Comparison of ENCODE assay signal across 30 mouse cellular contexts in the genomic region with DNA sequence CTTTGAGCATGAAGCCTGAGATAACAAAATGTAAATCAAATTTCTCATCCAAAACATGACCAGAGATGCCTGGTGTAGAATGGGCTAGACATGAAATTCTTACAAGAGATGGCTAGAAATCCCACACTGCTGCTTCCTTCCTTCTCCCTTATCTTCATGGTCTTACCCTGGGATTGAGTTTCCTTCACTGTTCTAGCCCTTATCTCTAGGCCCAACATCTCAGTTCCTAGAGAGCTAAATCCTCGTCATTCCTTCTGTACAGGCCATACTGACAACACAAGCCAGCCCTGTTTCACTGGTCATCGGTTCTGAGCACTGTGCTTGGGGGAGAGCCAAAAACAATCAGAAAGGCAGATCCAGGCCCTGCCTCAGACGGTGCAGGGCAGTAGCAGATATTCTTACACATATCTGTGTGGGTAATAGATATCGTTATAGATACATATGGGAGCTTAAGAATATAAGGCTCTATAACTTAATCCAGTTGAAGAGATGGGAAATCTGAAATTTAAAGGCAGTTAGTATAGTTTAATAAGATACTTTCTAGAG. TPM values are rescaled to one million over a fixed set of nuclear protein-coding genes. Genes with fewer than 3 reads are reported as not detected.
DNase-seq lines count a peak whose midpoint lies in the region; ATAC-seq and TF ChIP-seq lines count a peak whose summit lies in the region.
"Not testable (repeated sequence)": the region's sequence is repeated elsewhere in the genome, so short reads cannot be mapped to it uniquely, and the experiment has no call there.
"Had no signal": no experiment of that assay in that cellular context is flagged by ENCODE, and none has a peak within 500 bp of the region (broad histone marks: within the 10 kb centered on the region; RNA-seq: fewer than 3 reads in every experiment).

No protein-coding gene starts in this region.

- H3K9ac ChIP-seq in kidney, embryonic 15.5 days; liver, embryonic 12.5 days; liver, embryonic 15.5 days: not testable (repeated sequence)

- ATAC-seq in G1E (ENCODE audit: extremely low read depth, insufficient number of reproducible peaks, low FRiP score, poor library complexity, severe bottlenecking) = peak; percentile 75
- peak; percentile 55; the same call in 1 of the 2 replicates for ATAC-seq in erythroblast, adult 5-6 weeks (replicated peaks; ENCODE audit: low FRiP score, poor library complexity, severe bottlenecking)
- not testable (repeated sequence) for ATAC-seq in kidney, embryonic 15.5 days (replicated peaks; ENCODE audit: low FRiP score)
- ATAC-seq in liver, embryonic 12.5 days = peak; percentile 67
- ATAC-seq in liver, embryonic 15.5 days (ENCODE audit: insufficient read depth) = peak; percentile 25; the same call in 1 of the 2 replicates
- peak; percentile 78 for ATAC-seq in megakaryocyte-erythroid progenitor cell, adult 5-6 weeks (replicated peaks; ENCODE audit: low FRiP score, low TSS enrichment, poor library complexity, severe bottlenecking)

- TF ChIP-seq CTCF in G1E (IDR thresholded peaks at IDR 0.05; ENCODE audit: low read depth, low read length) = not testable (repeated sequence)

- H3K36me3 ChIP-seq in G1E (replicated peaks); heart, embryonic 10.5 days; kidney, embryonic 15.5 days; liver, embryonic 12.5 days; liver, embryonic 15.5 days (replicated peaks): not testable (repeated sequence)

- not testable (repeated sequence) for H3K4me2 ChIP-seq in kidney, embryonic 15.5 days; liver, embryonic 12.5 days; liver, embryonic 15.5 days

- H3K27me3 ChIP-seq in G1E (ENCODE audit: insufficient read depth, low read length); heart, embryonic 10.5 days (ENCODE audit: insufficient read depth, poor library complexity, severe bottlenecking); kidney, embryonic 15.5 days; liver, embryonic 12.5 days (replicated peaks); liver, embryonic 15.5 days: not testable (repeated sequence)

- H3K4me3 ChIP-seq in G1E (ENCODE audit: low read depth, low read length); heart, embryonic 10.5 days; kidney, embryonic 15.5 days (replicated peaks); liver, embryonic 12.5 days; liver, embryonic 15.5 days (replicated peaks): not testable (repeated sequence)

- not testable (repeated sequence) for H3K9me3 ChIP-seq in G1E (replicated peaks); heart, embryonic 10.5 days; kidney, embryonic 15.5 days (replicated peaks); liver, embryonic 12.5 days (replicated peaks); liver, embryonic 15.5 days (replicated peaks)

- H3K4me1 ChIP-seq in G1E (ENCODE audit: insufficient read depth, low read depth, low read length) = peaks cover 20% of the 10 kb centered on the region
- not testable (repeated sequence) for H3K4me1 ChIP-seq in heart, embryonic 10.5 days; kidney, embryonic 15.5 days; liver, embryonic 15.5 days (replicated peaks)
- peaks cover 20% of the 10 kb centered on the region for H3K4me1 ChIP-seq in liver, embryonic 12.5 days

- 57% methylated on average over 4 of the region's 4 CpGs for WGBS in heart, embryonic 10.5 days
- WGBS in kidney, embryonic 15.5 days = 75% methylated on average over 4 of the region's 4 CpGs
- 57% methylated on average over 4 of the region's 4 CpGs for WGBS in liver, embryonic 12.5 days (ENCODE audit: insufficient replicate concordance)
- 54% methylated on average over 4 of the region's 4 CpGs for WGBS in liver, embryonic 15.5 days (ENCODE audit: insufficient replicate concordance)

- DNase-seq in G1E (ENCODE audit: low spot score) = not testable (repeated sequence)
- peak; percentile 63 for DNase-seq in heart, embryonic 10.5 days (ENCODE audit: low spot score)

- not testable (repeated sequence) for H3K27ac ChIP-seq in heart, embryonic 10.5 days; liver, embryonic 12.5 days; liver, embryonic 15.5 days (replicated peaks)
- H3K27ac ChIP-seq in kidney, embryonic 15.5 days = 0 out of 2 replicates have a peak overlapping the region, but pooled peaks have one; percentile 22

RNA-seq across cellular contexts. Expression of a gene that starts 4.6 kb away (rescaled TPM):
- total RNA-seq in G1E (2014; fragmentation: Nextera tagmentation) (10.1 and 13.5 TPM in 2 replicates), G1E (2017) (4.3 and 4.8 TPM in 2 replicates)
- 1.4 and 2.0 TPM in 2 replicates for polyA plus RNA-seq in G1E (2012)
- total RNA-seq in erythroblast, adult 5-6 weeks (2015; ENCODE audit: low replicate concordance) = 2.7 and 8.6 TPM in 2 replicates
- total RNA-seq in erythroblast, adult 5-6 weeks (2017; ENCODE audit: low replicate concordance) = 4.9 and 6.6 TPM in 2 replicates
- 0.93 and 1.5 TPM in 2 replicates for polyA plus RNA-seq in heart, embryonic 10.5 days (2016; fragmentation: Nextera tagmentation; extraction: Ambion mirVana)
- 0.22 and 0.31 TPM in 2 replicates for polyA plus RNA-seq in kidney, embryonic 15.5 days (2015; fragmentation: Nextera tagmentation; extraction: Ambion mirVana)
- 3.7 and 4.1 TPM in 2 replicates for polyA plus RNA-seq in liver, embryonic 12.5 days (2016; fragmentation: Nextera tagmentation; extraction: Ambion mirVana)
- polyA plus RNA-seq in liver, embryonic 15.5 days (2015; fragmentation: Nextera tagmentation; extraction: Ambion mirVana) = 1.9 and 2.2 TPM in 2 replicates
- total RNA-seq in megakaryocyte-erythroid progenitor cell, adult 5-6 weeks (2014; fragmentation: Nextera tagmentation) = 0.69 TPM in 1 of 2 replicates, not detected in the other
- total RNA-seq in megakaryocyte-erythroid progenitor cell, adult 5-6 weeks (2017) = 0.19 TPM in 1 of 2 replicates, not detected in the other
- total RNA-seq: adrenal gland, adult 2 months; adrenal gland, postnatal 14 days; adrenal gland, postnatal 4 days; ES-E14; forebrain, postnatal 0 days; gastrocnemius, adult 2 months; hindbrain, postnatal 0 days had no signal
- polyA plus RNA-seq: adrenal gland, adult 2 months; cerebellum, adult 2 months; embryonic facial prominence, embryonic 13.5 days; forebrain, embryonic 14.5 days; forebrain, postnatal 0 days; frontal cortex, adult 2 months; hindbrain, postnatal 0 days had no signal

RNA-seq across cellular contexts. Expression of a gene that starts 5.2 kb away (rescaled TPM):
- total RNA-seq in G1E (2014; fragmentation: Nextera tagmentation) (8.3 and 14.5 TPM in 2 replicates), G1E (2017) (3.4 and 4.8 TPM in 2 replicates)
- polyA plus RNA-seq in G1E (2012) = 0.56 and 0.67 TPM in 2 replicates
- total RNA-seq in erythroblast, adult 5-6 weeks (2015; ENCODE audit: low replicate concordance) = 3.8 and 4.6 TPM in 2 replicates
- 2.4 and 6.8 TPM in 2 replicates for total RNA-seq in erythroblast, adult 5-6 weeks (2017; ENCODE audit: low replicate concordance)
- polyA plus RNA-seq in heart, embryonic 10.5 days (2016; fragmentation: Nextera tagmentation; extraction: Ambion mirVana) = 0.46 and 0.51 TPM in 2 replicates
- polyA plus RNA-seq in kidney, embryonic 15.5 days (2015; fragmentation: Nextera tagmentation; extraction: Ambion mirVana) = 0.26 and 0.46 TPM in 2 replicates
- 1.2 and 1.7 TPM in 2 replicates for polyA plus RNA-seq in liver, embryonic 12.5 days (2016; fragmentation: Nextera tagmentation; extraction: Ambion mirVana)
- polyA plus RNA-seq in liver, embryonic 15.5 days (2015; fragmentation: Nextera tagmentation; extraction: Ambion mirVana) = 1.2 and 1.3 TPM in 2 replicates
- total RNA-seq in megakaryocyte-erythroid progenitor cell, adult 5-6 weeks (2014; fragmentation: Nextera tagmentation) = 0.64 TPM in 1 of 2 replicates, not detected in the other
- 0.27 TPM in 1 of 2 replicates, not detected in the other for total RNA-seq in megakaryocyte-erythroid progenitor cell, adult 5-6 weeks (2017)
- total RNA-seq: adrenal gland, adult 2 months; adrenal gland, postnatal 14 days; common myeloid progenitor, adult 5-6 weeks; forebrain, postnatal 0 days; gastrocnemius, postnatal 4 days; heart, adult 18-20 months; heart, postnatal 14 days; hindbrain, postnatal 0 days had no signal
- polyA plus RNA-seq: adrenal gland, adult 2 months; cerebellum, adult 2 months; embryonic facial prominence, embryonic 13.5 days; forebrain, embryonic 14.5 days; forebrain, postnatal 0 days; frontal cortex, adult 2 months; heart, embryonic 16.5 days; hindbrain, embryonic 11.5 days; hindbrain, embryonic 14.5 days; hindbrain, postnatal 0 days; inflammation-experienced regulatory T-cells, adult 6 months had no signal

RNA-seq across cellular contexts. Expression of a gene that starts 11.3 kb away (rescaled TPM):
- 27.2 and 31.3 TPM in 2 replicates for total RNA-seq in G1E (2014; fragmentation: Nextera tagmentation)
- 7.3 and 9.3 TPM in 2 replicates for total RNA-seq in G1E (2017)
- 3.6 and 4.1 TPM in 2 replicates for polyA plus RNA-seq in G1E (2012)
- total RNA-seq in erythroblast, adult 5-6 weeks (2015; ENCODE audit: low replicate concordance) = not detected in 2 replicates
- total RNA-seq in erythroblast, adult 5-6 weeks (2017; ENCODE audit: low replicate concordance) = 1.4 TPM in 1 of 2 replicates, not detected in the other
- polyA plus RNA-seq in heart, embryonic 10.5 days (2016; fragmentation: Nextera tagmentation; extraction: Ambion mirVana) = 0.33 and 0.62 TPM in 2 replicates
- 0.25 and 0.51 TPM in 2 replicates for polyA plus RNA-seq in kidney, embryonic 15.5 days (2015; fragmentation: Nextera tagmentation; extraction: Ambion mirVana)
- polyA plus RNA-seq in liver, embryonic 12.5 days (2016; fragmentation: Nextera tagmentation; extraction: Ambion mirVana) = 0.85 and 1.1 TPM in 2 replicates
- polyA plus RNA-seq in liver, embryonic 15.5 days (2015; fragmentation: Nextera tagmentation; extraction: Ambion mirVana) = 0.74 and 0.82 TPM in 2 replicates
- not detected in 2 replicates for total RNA-seq in megakaryocyte-erythroid progenitor cell, adult 5-6 weeks (2014; fragmentation: Nextera tagmentation)
- 0.91 and 3.4 TPM in 2 replicates for total RNA-seq in megakaryocyte-erythroid progenitor cell, adult 5-6 weeks (2017)
- total RNA-seq: adrenal gland, adult 2 months; adrenal gland, postnatal 14 days; adrenal gland, postnatal 4 days; common myeloid progenitor, adult 5-6 weeks; forebrain, postnatal 0 days; gastrocnemius, adult 2 months; gastrocnemius, postnatal 4 days; heart, adult 18-20 months; heart, postnatal 14 days; heart, postnatal 4 days; hindbrain, postnatal 0 days had no signal
- polyA plus RNA-seq: adrenal gland, adult 2 months; cerebellum, adult 2 months; embryonic facial prominence, embryonic 13.5 days; forebrain, embryonic 11.5 days; forebrain, embryonic 14.5 days; forebrain, postnatal 0 days; frontal cortex, adult 2 months; heart, embryonic 13.5 days; heart, embryonic 16.5 days; hindbrain, embryonic 11.5 days; hindbrain, embryonic 14.5 days; hindbrain, postnatal 0 days; inflammation-experienced regulatory T-cells, adult 6 months had no signal

RNA-seq across cellular contexts. Expression of a gene that starts 17.0 kb away (rescaled TPM):
- 4.4 and 13.5 TPM in 2 replicates for total RNA-seq in G1E (2014; fragmentation: Nextera tagmentation)
- total RNA-seq in G1E (2017) = 5.3 and 5.9 TPM in 2 replicates
- polyA plus RNA-seq in G1E (2012) = 2.4 and 3.7 TPM in 2 replicates
- not detected in 2 replicates for total RNA-seq in erythroblast, adult 5-6 weeks (2015; ENCODE audit: low replicate concordance)
- 2.9 TPM in 1 of 2 replicates, not detected in the other for total RNA-seq in erythroblast, adult 5-6 weeks (2017; ENCODE audit: low replicate concordance)
- 0.55 TPM in 1 of 2 replicates, not detected in the other for polyA plus RNA-seq in heart, embryonic 10.5 days (2016; fragmentation: Nextera tagmentation; extraction: Ambion mirVana)
- polyA plus RNA-seq in kidney, embryonic 15.5 days (2015; fragmentation: Nextera tagmentation; extraction: Ambion mirVana) = 0.42 and 0.55 TPM in 2 replicates
- 1.3 and 1.6 TPM in 2 replicates for polyA plus RNA-seq in liver, embryonic 12.5 days (2016; fragmentation: Nextera tagmentation; extraction: Ambion mirVana)
- polyA plus RNA-seq in liver, embryonic 15.5 days (2015; fragmentation: Nextera tagmentation; extraction: Ambion mirVana) = 0.39 and 1.0 TPM in 2 replicates
- not detected in 2 replicates for total RNA-seq in megakaryocyte-erythroid progenitor cell, adult 5-6 weeks (2014; fragmentation: Nextera tagmentation)
- 3.3 TPM in 1 of 2 replicates, not detected in the other for total RNA-seq in megakaryocyte-erythroid progenitor cell, adult 5-6 weeks (2017)
- total RNA-seq: adrenal gland, adult 2 months; adrenal gland, postnatal 14 days; adrenal gland, postnatal 4 days; common myeloid progenitor, adult 5-6 weeks; forebrain, postnatal 0 days; gastrocnemius, postnatal 14 days; gastrocnemius, postnatal 4 days; heart, adult 18-20 months; heart, postnatal 14 days; heart, postnatal 4 days; hindbrain, postnatal 0 days had no signal
- polyA plus RNA-seq: adrenal gland, adult 2 months; cerebellum, adult 2 months; embryonic facial prominence, embryonic 13.5 days; forebrain, embryonic 11.5 days; forebrain, embryonic 14.5 days; forebrain, postnatal 0 days; frontal cortex, adult 2 months; heart, embryonic 13.5 days; heart, embryonic 16.5 days; hindbrain, embryonic 14.5 days; hindbrain, postnatal 0 days; inflammation-experienced regulatory T-cells, adult 6 months had no signal

RNA-seq across cellular contexts. Expression of a gene that starts 23.0 kb away (rescaled TPM):
- total RNA-seq in G1E (2014; fragmentation: Nextera tagmentation) = 7.4 and 8.8 TPM in 2 replicates
- total RNA-seq in G1E (2017) = 2.6 and 4.9 TPM in 2 replicates
- 0.86 and 1.3 TPM in 2 replicates for polyA plus RNA-seq in G1E (2012)
- total RNA-seq in erythroblast, adult 5-6 weeks (2015; ENCODE audit: low replicate concordance) = not detected in 2 replicates
- 1.9 TPM in 1 of 2 replicates, not detected in the other for total RNA-seq in erythroblast, adult 5-6 weeks (2017; ENCODE audit: low replicate concordance)
- 0.18 TPM in 1 of 2 replicates, not detected in the other for polyA plus RNA-seq in heart, embryonic 10.5 days (2016; fragmentation: Nextera tagmentation; extraction: Ambion mirVana)
- polyA plus RNA-seq in kidney, embryonic 15.5 days (2015; fragmentation: Nextera tagmentation; extraction: Ambion mirVana) = 0.19 and 0.71 TPM in 2 replicates
- polyA plus RNA-seq in liver, embryonic 12.5 days (2016; fragmentation: Nextera tagmentation; extraction: Ambion mirVana) = 0.35 and 0.83 TPM in 2 replicates
- 0.18 and 0.31 TPM in 2 replicates for polyA plus RNA-seq in liver, embryonic 15.5 days (2015; fragmentation: Nextera tagmentation; extraction: Ambion mirVana)
- total RNA-seq in megakaryocyte-erythroid progenitor cell, adult 5-6 weeks (2014; fragmentation: Nextera tagmentation) = not detected in 2 replicates
- not detected in 2 replicates for total RNA-seq in megakaryocyte-erythroid progenitor cell, adult 5-6 weeks (2017)
- total RNA-seq: adrenal gland, adult 2 months; adrenal gland, postnatal 14 days; adrenal gland, postnatal 4 days; forebrain, postnatal 0 days; gastrocnemius, postnatal 14 days; gastrocnemius, postnatal 4 days; heart, adult 18-20 months; heart, postnatal 14 days; heart, postnatal 4 days; hindbrain, postnatal 0 days had no signal
- polyA plus RNA-seq: adrenal gland, adult 2 months; cerebellum, adult 2 months; forebrain, embryonic 11.5 days; forebrain, embryonic 14.5 days; forebrain, postnatal 0 days; frontal cortex, adult 2 months; heart, embryonic 13.5 days; heart, embryonic 16.5 days; hindbrain, embryonic 14.5 days; hindbrain, postnatal 0 days; inflammation-experienced regulatory T-cells, adult 6 months had no signal
